Mouse (Mus musculus) liver, adult 2 months (tissue): Measurements from ENCODE around the gene Mark2.

Source experiments
- CTCF ChIP-seq: fragments of 200-500 bp; IDR thresholded peaks from 2 replicates; pipeline ENCODE4 v1.5.1; 2011; ENCODE audit warnings: low read depth, low read length, control low read depth
- POLR2A ChIP-seq: fragments of 200-500 bp; IDR thresholded peaks from 2 replicates; pipeline ENCODE4 v1.6.1; 2011; ENCODE audit warnings: low read length, control low read depth; ENCODE audit not compliant: insufficient read depth; ENCODE audit errors: extremely low read depth

- TF ChIP-seq CTCF (no peak), POLR2A (no peak)
Measured at GRCm38 (mm10) chr19:7382248-7382902, 40.7 kb upstream of the Mark2 start.
